Mouse (Mus musculus): ENCODE measurements around the gene Birc5. TPM values are rescaled to one million over a fixed set of nuclear protein-coding genes. Genes with fewer than 3 reads are reported as not detected.
A peak's percentile ranks its signal among the peaks of the same experiment; 100 is the strongest.

Gene Birc5
- polyA plus RNA-seq, 1 experiment: 183 TPM

DNA sequence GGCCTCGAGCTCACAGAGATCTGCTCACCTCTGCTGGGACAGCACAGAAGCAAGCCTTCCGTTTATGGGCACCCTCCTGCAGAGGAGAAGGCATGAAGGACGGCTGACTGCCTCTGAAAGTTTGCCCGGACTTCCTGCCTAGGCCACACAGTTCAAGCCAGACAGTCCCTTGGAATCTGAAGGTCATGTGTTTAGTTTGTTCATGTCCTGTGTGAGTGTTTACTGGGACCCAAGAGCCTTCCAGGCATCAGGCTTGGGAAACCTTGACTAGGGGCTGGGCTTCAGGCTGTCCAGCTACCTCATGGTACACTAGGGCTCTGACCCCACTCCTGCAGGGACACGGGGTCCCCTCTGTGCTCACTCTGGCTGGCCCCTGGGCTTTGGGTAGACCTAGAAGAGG lies 36.9 kb downstream of the Birc5 start:
- Histone ChIP-seq H3K4me1 (ENCODE audit: control insufficient read depth, insufficient read depth, low read length) (peaks cover 8% of the 10 kb centered on the region), H3K9ac (ENCODE audit: low read depth, poor library complexity, severe bottlenecking) (no peak overlapping the region), H3K4me3 (ENCODE audit: low read depth, low read length) (no peak overlapping the region), H3K9me3 (replicated peaks; ENCODE audit: control insufficient read depth, insufficient read depth, low read length, poor library complexity, severe bottlenecking) (no peaks in the 10 kb centered on the region), H3K36me3 (ENCODE audit: control insufficient read depth, insufficient read depth, low read length, poor library complexity, severe bottlenecking) (no peaks in the 10 kb centered on the region), H3K27me3 (ENCODE audit: control insufficient read depth, insufficient read depth, low read length, poor library complexity, severe bottlenecking) (no peaks in the 10 kb centered on the region), H3K27ac (ENCODE audit: insufficient read depth, low read length) (no peak overlapping the region)
- TF ChIP-seq POLR2A (IDR thresholded peaks at IDR 0.05; ENCODE audit: insufficient read depth, low read length) (no peak), CTCF (IDR thresholded peaks at IDR 0.05; ENCODE audit: low read depth, low read length) (no peak), EP300 (IDR thresholded peaks at IDR 0.05; ENCODE audit: insufficient read depth, low read depth, low read length) (no peak)

DNA sequence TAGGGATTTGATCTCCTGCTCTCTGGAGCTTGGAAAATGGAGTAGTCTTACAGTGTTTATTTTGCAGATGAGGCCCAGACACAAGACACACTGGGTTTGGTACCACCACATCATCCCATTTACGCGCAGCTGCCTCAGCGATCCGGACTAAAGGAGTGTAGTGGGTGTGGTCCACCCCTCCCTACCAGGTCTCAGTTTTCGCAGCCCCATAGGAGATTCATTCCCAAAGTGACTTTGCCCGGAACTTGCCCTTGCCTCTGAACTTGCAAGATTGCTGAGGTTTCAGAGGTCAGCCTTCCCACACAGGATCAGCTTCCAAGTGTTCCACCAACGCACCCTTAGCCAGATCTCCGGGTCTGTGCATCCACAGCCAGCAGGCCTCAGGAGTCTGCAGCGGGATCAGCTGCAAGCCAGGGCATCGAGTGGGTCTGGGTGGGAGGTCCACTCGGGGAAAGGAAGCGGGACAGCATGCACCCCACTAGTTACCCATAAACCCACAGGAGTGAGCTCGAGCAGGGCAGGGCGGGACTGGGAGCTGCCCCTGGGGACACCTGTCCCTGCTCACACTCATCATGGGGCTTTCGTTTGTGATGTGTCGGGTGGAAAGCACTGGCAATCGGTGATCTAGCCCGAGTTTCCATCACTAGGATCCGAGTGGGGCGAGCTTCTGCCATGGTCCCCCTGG lies 39.3 kb downstream of the Birc5 start:
- peaks cover 8% of the 10 kb centered on the region for H3K4me1 ChIP-seq (ENCODE audit: control insufficient read depth, insufficient read depth, low read length)
- peak overlapping the region; percentile 37 for H3K9ac ChIP-seq (ENCODE audit: low read depth, poor library complexity, severe bottlenecking)
- H3K9me3 ChIP-seq (replicated peaks; ENCODE audit: control insufficient read depth, insufficient read depth, low read length, poor library complexity, severe bottlenecking): no peaks in the 10 kb centered on the region
- H3K36me3 ChIP-seq (ENCODE audit: control insufficient read depth, insufficient read depth, low read length, poor library complexity, severe bottlenecking): no peaks in the 10 kb centered on the region
- H3K4me3 ChIP-seq (ENCODE audit: low read depth, low read length): peak overlapping the region; percentile 19
- TF ChIP-seq EP300 (IDR thresholded peaks at IDR 0.05; ENCODE audit: insufficient read depth, low read depth, low read length) (peak; percentile 96), POLR2A (IDR thresholded peaks at IDR 0.05; ENCODE audit: insufficient read depth, low read length) (no peak), CTCF (IDR thresholded peaks at IDR 0.05; ENCODE audit: low read depth, low read length) (no peak)
- H3K27me3 ChIP-seq (ENCODE audit: control insufficient read depth, insufficient read depth, low read length, poor library complexity, severe bottlenecking): no peaks in the 10 kb centered on the region
- H3K27ac ChIP-seq (ENCODE audit: insufficient read depth, low read length): peak overlapping the region; percentile 81

DNA sequence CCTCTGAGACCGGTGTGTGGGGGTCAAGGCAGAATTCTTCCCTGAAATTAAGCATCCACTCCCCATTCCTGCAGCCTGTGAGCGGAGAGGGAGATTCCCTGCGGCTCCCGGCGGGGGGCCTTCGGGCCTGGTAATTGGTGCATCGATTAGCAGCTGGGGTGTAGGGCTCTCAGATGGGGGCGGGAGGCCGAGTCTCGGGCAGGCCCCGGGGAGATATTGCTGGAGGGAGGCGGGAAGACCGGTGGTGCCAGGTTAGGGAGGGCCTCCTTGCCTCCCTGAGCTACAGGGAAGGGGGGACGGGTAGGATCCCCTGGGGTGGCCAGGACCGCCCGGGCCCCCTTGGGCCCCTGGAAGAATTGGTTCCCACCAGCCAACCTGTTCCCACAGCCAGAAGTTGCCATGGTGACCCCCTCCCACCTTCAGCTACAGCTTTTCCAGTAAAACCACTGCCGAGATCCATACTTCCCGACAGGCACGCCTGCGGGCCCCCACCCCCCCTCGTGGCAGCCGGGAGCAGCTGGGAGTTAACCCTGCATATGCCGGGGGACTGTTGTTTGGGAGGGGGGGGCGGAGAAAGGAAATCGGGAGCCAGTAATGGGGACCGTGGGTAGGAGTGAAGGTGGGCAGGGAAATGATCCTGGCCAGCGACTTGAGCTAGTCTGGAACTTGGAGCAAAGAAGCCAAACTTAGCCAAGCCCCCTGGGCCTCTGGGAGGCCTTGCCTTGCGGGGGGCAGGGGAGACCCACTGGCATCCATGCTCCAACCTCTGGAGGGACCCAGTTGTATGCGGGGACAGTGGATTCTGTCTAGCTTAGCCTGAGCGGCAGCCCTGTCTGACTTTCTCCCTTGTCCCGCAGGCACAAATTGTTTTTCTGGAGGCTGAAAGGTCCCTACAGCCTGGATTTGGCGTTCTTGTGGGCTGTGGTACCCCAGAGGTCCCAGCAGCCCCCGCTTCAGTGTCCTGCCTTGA lies 40.1 kb downstream of the Birc5 start:
- Histone ChIP-seq H3K36me3 (ENCODE audit: control insufficient read depth, insufficient read depth, low read length, poor library complexity, severe bottlenecking) (no peaks in the 10 kb centered on the region), H3K27ac (ENCODE audit: insufficient read depth, low read length) (peak overlapping the region; percentile 81), H3K4me3 (ENCODE audit: low read depth, low read length) (peak overlapping the region; percentile 19), H3K9ac (ENCODE audit: low read depth, poor library complexity, severe bottlenecking) (peak overlapping the region; percentile 37), H3K27me3 (ENCODE audit: control insufficient read depth, insufficient read depth, low read length, poor library complexity, severe bottlenecking) (no peaks in the 10 kb centered on the region), H3K4me1 (ENCODE audit: control insufficient read depth, insufficient read depth, low read length) (peaks cover 6% of the 10 kb centered on the region), H3K9me3 (replicated peaks; ENCODE audit: control insufficient read depth, insufficient read depth, low read length, poor library complexity, severe bottlenecking) (no peaks in the 10 kb centered on the region)
- TF ChIP-seq POLR2A (IDR thresholded peaks at IDR 0.05; ENCODE audit: insufficient read depth, low read length) (no peak), EP300 (IDR thresholded peaks at IDR 0.05; ENCODE audit: insufficient read depth, low read depth, low read length) (peak; percentile 91), CTCF (IDR thresholded peaks at IDR 0.05; ENCODE audit: low read depth, low read length) (no peak)

DNA sequence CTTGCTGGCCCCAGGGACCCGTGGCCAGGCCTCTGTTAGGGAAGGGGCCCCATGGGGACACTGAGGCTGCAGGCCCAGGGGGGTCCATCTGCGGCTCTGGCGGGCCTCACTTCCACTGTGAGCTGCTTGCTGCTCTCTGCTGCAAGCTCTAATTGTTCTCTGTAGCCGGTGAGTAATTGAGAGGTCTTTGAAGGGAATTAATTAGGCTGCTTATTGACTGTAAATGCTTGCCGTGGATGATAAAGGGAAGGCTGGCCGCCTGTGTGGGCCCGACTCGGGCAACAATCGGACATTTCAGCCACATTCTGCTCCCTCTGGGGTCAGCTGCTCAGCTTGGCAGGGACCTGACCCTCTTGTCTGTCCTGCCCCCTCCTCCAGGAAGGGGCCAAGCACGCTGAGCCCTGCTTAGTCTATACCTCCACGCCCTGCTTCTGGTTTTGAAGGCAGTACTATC lies 40.9 kb downstream of the Birc5 start:
- no peak for TF ChIP-seq EP300 (IDR thresholded peaks at IDR 0.05; ENCODE audit: insufficient read depth, low read depth, low read length)
- no peak for TF ChIP-seq POLR2A (IDR thresholded peaks at IDR 0.05; ENCODE audit: insufficient read depth, low read length)
- no peak for TF ChIP-seq CTCF (IDR thresholded peaks at IDR 0.05; ENCODE audit: low read depth, low read length)
- Histone ChIP-seq H3K4me1 (ENCODE audit: control insufficient read depth, insufficient read depth, low read length) (peaks cover 6% of the 10 kb centered on the region), H3K4me3 (ENCODE audit: low read depth, low read length) (0 out of 2 replicates have a peak overlapping the region, but pooled peaks have one; percentile 0), H3K27ac (ENCODE audit: insufficient read depth, low read length) (peak overlapping the region; percentile 29), H3K9ac (ENCODE audit: low read depth, poor library complexity, severe bottlenecking) (peak overlapping the region; percentile 37), H3K27me3 (ENCODE audit: control insufficient read depth, insufficient read depth, low read length, poor library complexity, severe bottlenecking) (no peaks in the 10 kb centered on the region), H3K9me3 (replicated peaks; ENCODE audit: control insufficient read depth, insufficient read depth, low read length, poor library complexity, severe bottlenecking) (no peaks in the 10 kb centered on the region), H3K36me3 (ENCODE audit: control insufficient read depth, insufficient read depth, low read length, poor library complexity, severe bottlenecking) (no peaks in the 10 kb centered on the region)

DNA sequence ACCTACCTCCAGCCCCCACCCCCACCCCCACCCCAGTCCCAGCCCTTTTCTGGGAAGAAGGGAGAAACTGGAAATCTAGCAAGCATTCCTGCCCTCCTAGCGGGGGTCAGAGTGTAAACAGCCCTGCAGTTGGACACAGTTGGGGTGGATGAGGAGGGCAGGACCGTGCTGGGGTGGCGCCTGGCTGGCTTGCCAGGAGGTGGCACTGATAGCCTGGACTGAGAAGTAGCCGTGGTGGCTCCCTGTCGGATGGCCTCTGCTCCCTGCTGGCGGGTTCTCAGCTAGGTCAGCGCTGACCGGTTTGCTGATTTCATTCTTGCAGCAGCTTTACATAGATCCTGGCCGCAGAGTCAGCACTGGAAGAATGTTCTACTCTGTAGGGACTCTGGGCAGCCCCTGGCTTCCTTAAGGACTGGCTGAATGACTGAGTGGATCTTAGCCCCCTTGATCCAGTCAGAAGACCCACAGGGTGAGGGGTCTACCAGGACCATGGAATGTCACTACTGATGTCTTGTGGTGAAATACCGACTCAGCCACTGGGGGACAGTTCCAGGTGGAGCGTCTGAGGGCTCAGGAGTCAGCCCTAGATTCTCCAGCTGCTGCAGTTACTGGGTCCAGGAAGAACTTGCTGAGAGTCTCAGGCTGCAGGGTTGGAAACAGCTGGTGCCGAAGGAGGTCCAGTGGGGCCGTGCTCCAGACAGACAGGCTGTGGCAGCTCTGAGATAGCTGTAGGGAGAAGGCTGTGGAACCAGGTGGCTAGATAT lies 41.6 kb downstream of the Birc5 start:
- H3K27me3 ChIP-seq (ENCODE audit: control insufficient read depth, insufficient read depth, low read length, poor library complexity, severe bottlenecking): no peaks in the 10 kb centered on the region
- H3K36me3 ChIP-seq (ENCODE audit: control insufficient read depth, insufficient read depth, low read length, poor library complexity, severe bottlenecking): no peaks in the 10 kb centered on the region
- TF ChIP-seq EP300 (IDR thresholded peaks at IDR 0.05; ENCODE audit: insufficient read depth, low read depth, low read length) (peak; percentile 75), POLR2A (IDR thresholded peaks at IDR 0.05; ENCODE audit: insufficient read depth, low read length) (no peak), CTCF (IDR thresholded peaks at IDR 0.05; ENCODE audit: low read depth, low read length) (peak; percentile 35)
- H3K4me1 ChIP-seq (ENCODE audit: control insufficient read depth, insufficient read depth, low read length): peaks cover 6% of the 10 kb centered on the region
- no peaks in the 10 kb centered on the region for H3K9me3 ChIP-seq (replicated peaks; ENCODE audit: control insufficient read depth, insufficient read depth, low read length, poor library complexity, severe bottlenecking)
- peak overlapping the region; percentile 37; the same call in 1 of the 2 replicates for H3K27ac ChIP-seq (ENCODE audit: insufficient read depth, low read length)
- no peak overlapping the region for H3K4me3 ChIP-seq (ENCODE audit: low read depth, low read length)
- H3K9ac ChIP-seq (ENCODE audit: low read depth, poor library complexity, severe bottlenecking): peak overlapping the region; percentile 37; the same call in 1 of the 2 replicates
